Mouse (Mus musculus) heart, embryonic 13.5 days (tissue): Measurements from ENCODE around the gene Psip1. TPM values are rescaled to one million over a fixed set of nuclear protein-coding genes. Genes with fewer than 3 reads are reported as not detected.
"Not testable (repeated sequence)": the region's sequence is repeated elsewhere in the genome, so short reads cannot be mapped to it uniquely, and the experiment has no call there.

Experiments used
- ATAC-seq: fragments of 200-750 bp; cut with Nextera tagmentation; 2 replicates; pipeline ENCODE4 v1.8.0; 2017; ENCODE audit warnings: moderate TSS enrichment; ENCODE audit not compliant: insufficient number of reproducible peaks, low FRiP score, low TSS enrichment; ENCODE audit errors: extremely low read depth
- H3K27ac ChIP-seq: fragments of 300-500 bp; sonication (generic); replicated peaks from 2 replicates; pipeline ENCODE4 v1.5.1; 2015; ENCODE audit warnings: moderate library complexity, mild to moderate bottlenecking, inconsistent platforms
- H3K27me3 ChIP-seq: fragments of 300-500 bp; sonication (generic); replicated peaks from 2 replicates; pipeline ENCODE4 v1.6.1; 2015; ENCODE audit warnings: mild to moderate bottlenecking, inconsistent platforms
- H3K36me3 ChIP-seq: fragments of 300-500 bp; sonication (generic); 2 replicates; pipeline ENCODE4 v1.6.1; 2015; ENCODE audit warnings: mild to moderate bottlenecking, inconsistent platforms
- H3K4me1 ChIP-seq: fragments of 300-500 bp; sonication (generic); 2 replicates; pipeline ENCODE4 v1.6.1; 2015; ENCODE audit warnings: inconsistent platforms
- H3K4me2 ChIP-seq: fragments of 300-500 bp; sonication (generic); 2 replicates; pipeline ENCODE4 v1.6.1; 2015; ENCODE audit warnings: inconsistent platforms, mild to moderate bottlenecking, moderate library complexity
- H3K4me3 ChIP-seq: fragments of 300-500 bp; sonication (generic); 2 replicates; pipeline ENCODE4 v1.5.1; 2015; ENCODE audit warnings: moderate library complexity, mild to moderate bottlenecking, inconsistent platforms
- H3K9ac ChIP-seq: fragments of 300-500 bp; sonication (generic); 2 replicates; pipeline ENCODE4 v1.6.1; 2015; ENCODE audit warnings: inconsistent platforms, mild to moderate bottlenecking, moderate library complexity
- H3K9me3 ChIP-seq: fragments of 300-500 bp; sonication (generic); 2 replicates; pipeline ENCODE4 v1.6.1; 2016; ENCODE audit warnings: inconsistent platforms
- WGBS: fragments of 180-500 bp; shearing (Covaris S2); methylation state at CpG from one replicate; pipeline ENCODE4 v1.1.7; 2015; ENCODE audit warnings: mixed read lengths; 5-methylcytosine and 5-hydroxymethylcytosine counted together
- polyA plus RNA-seq: library from polyadenylated mRNA; unstranded; fragments of >200 nt; fragmentation: Nextera tagmentation; extraction: Ambion mirVana; gene quantifications from 2 replicates; pipeline ENCODE4 v1.2.1, GENCODE M21; 2015

Psip1 gene
- polyA plus RNA-seq, 1 experiment from 2014 or later, result 76.7 TPM

- H3K36me3 ChIP-seq, result no peaks in the 10 kb centered on the region
- H3K9ac ChIP-seq, result no peak overlapping the region
- H3K9me3 ChIP-seq, result no peaks in the 10 kb centered on the region
- no peak overlapping the region for H3K27ac ChIP-seq
- H3K4me1 ChIP-seq, result peaks cover 12% of the 10 kb centered on the region
- no peak overlapping the region for H3K4me2 ChIP-seq
- 52% methylated on average over 5 of the region's 5 CpGs for WGBS
- no peak for ATAC-seq
- no peak overlapping the region for H3K4me3 ChIP-seq
- no peaks in the 10 kb centered on the region for H3K27me3 ChIP-seq
Observed at GRCm38 (mm10) chr4:83522066-83522465, 35.8 kb upstream of the Psip1 start.

- H3K27me3 ChIP-seq, result no peaks in the 10 kb centered on the region
- H3K27ac ChIP-seq, result no peak overlapping the region
- H3K9me3 ChIP-seq, result no peaks in the 10 kb centered on the region
- H3K9ac ChIP-seq, result no peak overlapping the region
- no peaks in the 10 kb centered on the region for H3K36me3 ChIP-seq
- no peak overlapping the region for H3K4me2 ChIP-seq
- WGBS, result 78% methylated on average over 4 of the region's 4 CpGs
- H3K4me3 ChIP-seq, result no peak overlapping the region
- H3K4me1 ChIP-seq, result peaks cover 8% of the 10 kb centered on the region
- ATAC-seq, result no peak
Observed at GRCm38 (mm10) chr4:83520308-83520707, 34.0 kb upstream of the Psip1 start.

- no peak for ATAC-seq
Observed at GRCm38 (mm10) chr4:83519807-83520206, 33.5 kb upstream of the Psip1 start.

GRCm38 (mm10) chr4:83519148-83519547 is 32.9 kb upstream of the Psip1 start:
- H3K36me3 ChIP-seq, result no peaks in the 10 kb centered on the region
- WGBS, result 82% methylated on average over 2 of the region's 2 CpGs
- ATAC-seq, result no peak

More at GRCm38 (mm10) chr4:83519807-83520206, 33.5 kb upstream of the Psip1 start:
- H3K27ac ChIP-seq, result no peak overlapping the region
- H3K36me3 ChIP-seq, result no peaks in the 10 kb centered on the region
- H3K4me3 ChIP-seq, result no peak overlapping the region
- H3K4me1 ChIP-seq, result peaks cover 8% of the 10 kb centered on the region
- no peak overlapping the region for H3K4me2 ChIP-seq
- H3K27me3 ChIP-seq, result no peaks in the 10 kb centered on the region
- H3K9ac ChIP-seq, result no peak overlapping the region
- no peaks in the 10 kb centered on the region for H3K9me3 ChIP-seq

GRCm38 (mm10) chr4:83516144-83516543 is 29.9 kb upstream of the Psip1 start:
- H3K9ac ChIP-seq, H3K36me3 ChIP-seq, H3K4me3 ChIP-seq, H3K27ac ChIP-seq, ATAC-seq, H3K27me3 ChIP-seq, H3K4me2 ChIP-seq, H3K9me3 ChIP-seq, H3K4me1 ChIP-seq: not testable (repeated sequence)
- 83% methylated on average over 5 of the region's 6 CpGs for WGBS

More at GRCm38 (mm10) chr4:83519148-83519547, 32.9 kb upstream of the Psip1 start:
- Histone ChIP-seq H3K4me1 (peaks cover 2% of the 10 kb centered on the region), H3K27ac (no peak overlapping the region), H3K9me3 (no peaks in the 10 kb centered on the region), H3K27me3 (no peaks in the 10 kb centered on the region), H3K9ac (no peak overlapping the region), H3K4me3 (no peak overlapping the region), H3K4me2 (no peak overlapping the region)

- WGBS, result 75% methylated on average over 10 of the region's 10 CpGs
- H3K9ac ChIP-seq, result no peak overlapping the region
- H3K4me3 ChIP-seq, result no peak overlapping the region
- H3K27ac ChIP-seq, result no peak overlapping the region
- no peak for ATAC-seq
- H3K36me3 ChIP-seq, result no peaks in the 10 kb centered on the region
- H3K4me2 ChIP-seq, result no peak overlapping the region
- no peaks in the 10 kb centered on the region for H3K9me3 ChIP-seq
- no peaks in the 10 kb centered on the region for H3K27me3 ChIP-seq
- no peaks in the 10 kb centered on the region for H3K4me1 ChIP-seq
Observed at GRCm38 (mm10) chr4:83514976-83515669, 28.9 kb upstream of the Psip1 start.

- no peaks in the 10 kb centered on the region for H3K9me3 ChIP-seq
- H3K27ac ChIP-seq, result no peak overlapping the region
- no peak overlapping the region for H3K4me3 ChIP-seq
- H3K4me1 ChIP-seq, result no peaks in the 10 kb centered on the region
- H3K4me2 ChIP-seq, result no peak overlapping the region
- H3K36me3 ChIP-seq, result no peaks in the 10 kb centered on the region
- no peak for ATAC-seq
- no peaks in the 10 kb centered on the region for H3K27me3 ChIP-seq
- WGBS, result 79% methylated on average over 1 of the region's 1 CpGs
- H3K9ac ChIP-seq, result no peak overlapping the region
Observed at GRCm38 (mm10) chr4:83514183-83514582, 27.9 kb upstream of the Psip1 start.

- H3K4me2 ChIP-seq, result no peak overlapping the region
Observed at GRCm38 (mm10) chr4:83512644-83513043, 26.4 kb upstream of the Psip1 start.

GRCm38 (mm10) chr4:83512217-83512616 is 26.0 kb upstream of the Psip1 start:
- no peak for ATAC-seq
- Histone ChIP-seq H3K27me3 (no peaks in the 10 kb centered on the region), H3K9ac (no peak overlapping the region), H3K4me2 (no peak overlapping the region), H3K27ac (no peak overlapping the region), H3K9me3 (no peaks in the 10 kb centered on the region), H3K4me3 (no peak overlapping the region), H3K36me3 (no peaks in the 10 kb centered on the region), H3K4me1 (no peaks in the 10 kb centered on the region)
- WGBS, result 75% methylated on average over 3 of the region's 3 CpGs

More at GRCm38 (mm10) chr4:83512644-83513043, 26.4 kb upstream of the Psip1 start:
- no peaks in the 10 kb centered on the region for H3K9me3 ChIP-seq
- H3K27ac ChIP-seq, result no peak overlapping the region
- WGBS, result 29% methylated on average over 2 of the region's 2 CpGs
- no peaks in the 10 kb centered on the region for H3K4me1 ChIP-seq
- no peak overlapping the region for H3K9ac ChIP-seq
- no peaks in the 10 kb centered on the region for H3K36me3 ChIP-seq
- no peak for ATAC-seq
- H3K27me3 ChIP-seq, result no peaks in the 10 kb centered on the region
- H3K4me3 ChIP-seq, result no peak overlapping the region

- no peak overlapping the region for H3K4me2 ChIP-seq
- H3K27me3 ChIP-seq, result no peaks in the 10 kb centered on the region
- H3K4me3 ChIP-seq, result no peak overlapping the region
- WGBS, result 54% methylated on average over 8 of the region's 8 CpGs
- no peaks in the 10 kb centered on the region for H3K9me3 ChIP-seq
- no peak overlapping the region for H3K27ac ChIP-seq
- H3K36me3 ChIP-seq, result no peaks in the 10 kb centered on the region
- no peak for ATAC-seq
- H3K9ac ChIP-seq, result no peak overlapping the region
- no peaks in the 10 kb centered on the region for H3K4me1 ChIP-seq
Observed at GRCm38 (mm10) chr4:83511083-83511482, 24.8 kb upstream of the Psip1 start.

GRCm38 (mm10) chr4:83509600-83509999 is 23.3 kb upstream of the Psip1 start:
- 45% methylated on average over 2 of the region's 2 CpGs for WGBS
- Histone ChIP-seq H3K4me2 (no peak overlapping the region), H3K4me1 (no peaks in the 10 kb centered on the region), H3K27me3 (no peaks in the 10 kb centered on the region), H3K27ac (no peak overlapping the region), H3K9me3 (no peaks in the 10 kb centered on the region), H3K9ac (no peak overlapping the region), H3K36me3 (no peaks in the 10 kb centered on the region), H3K4me3 (no peak overlapping the region)
- no peak for ATAC-seq

- peak overlapping the region; percentile 42 for H3K4me3 ChIP-seq
- H3K27ac ChIP-seq, result no peak overlapping the region
- H3K36me3 ChIP-seq, result no peaks in the 10 kb centered on the region
- H3K27me3 ChIP-seq, result no peaks in the 10 kb centered on the region
- peak overlapping the region; percentile 70 for H3K4me2 ChIP-seq
- no peaks in the 10 kb centered on the region for H3K9me3 ChIP-seq
- no peak for ATAC-seq
- no peak overlapping the region for H3K9ac ChIP-seq
- H3K4me1 ChIP-seq, result peaks cover 6% of the 10 kb centered on the region
- 31% methylated on average over 7 of the region's 7 CpGs for WGBS
Observed at GRCm38 (mm10) chr4:83501037-83501430, 14.8 kb upstream of the Psip1 start.
